Mouse (Mus musculus) erythroid progenitor cell, adult 5-6 weeks (primary cell): ENCODE data around the gene Ccn6. TPM values are rescaled to one million over a fixed set of nuclear protein-coding genes. Genes with fewer than 3 reads are reported as not detected.
"Not testable (repeated sequence)": the region's sequence is repeated elsewhere in the genome, so short reads cannot be mapped to it uniquely, and the experiment has no call there.

Source experiments
- ATAC-seq: replicated peaks from 2 replicates; pipeline ENCODE4 v1.8.0; 2016; ENCODE audit warnings: moderate number of reproducible peaks, mild to moderate bottlenecking, moderate TSS enrichment, inconsistent platforms; ENCODE audit not compliant: poor library complexity, low FRiP score, severe bottlenecking
- total RNA-seq, 2 experiments: library from RNA; stranded (forward) in 1 of 2; stranded (reverse) in 1 of 2; fragments of 150-400 nt in 1 of 2; fragments of 186-747, 209-891 nt in 1 of 2; gene quantifications; 2 replicates each; pipeline versions ENCODE4 v1.2.3 to v1.2.4; 2015 to 2017; ENCODE audit warnings: low replicate concordance in 2 of 2

The Ccn6 gene
- not detected in 2 replicates for total RNA-seq (2015; ENCODE audit: low replicate concordance)
- total RNA-seq (2017; ENCODE audit: low replicate concordance): not detected in 2 replicates

- no peak for ATAC-seq
Observed at GRCm38 (mm10) chr10:39163694-39164093, at the start of gene Ccn6. Gene Ccn6 (minus strand): TSS chr10:39163794.

- no peak for ATAC-seq
Observed at GRCm38 (mm10) chr10:39210031-39210430, 46.4 kb upstream of the Ccn6 start.

GRCm38 (mm10) chr10:39209161-39210025 is 45.8 kb upstream of the Ccn6 start:
- ATAC-seq: no peak

- ATAC-seq: no peak
Observed at GRCm38 (mm10) chr10:39208712-39209111, 45.1 kb upstream of the Ccn6 start.

GRCm38 (mm10) chr10:39207310-39207855 is 43.8 kb upstream of the Ccn6 start:
- ATAC-seq: no peak

GRCm38 (mm10) chr10:39202490-39202889 is 38.9 kb upstream of the Ccn6 start:
- ATAC-seq: no peak

GRCm38 (mm10) chr10:39198216-39198615 is 34.6 kb upstream of the Ccn6 start:
- not testable (repeated sequence) for ATAC-seq

GRCm38 (mm10) chr10:39192673-39193072 is 29.1 kb upstream of the Ccn6 start:
- no peak for ATAC-seq

GRCm38 (mm10) chr10:39185545-39185906 is 21.9 kb upstream of the Ccn6 start:
- ATAC-seq: no peak

- no peak for ATAC-seq
Observed at GRCm38 (mm10) chr10:39184864-39185544, 21.4 kb upstream of the Ccn6 start.

- no peak for ATAC-seq
Observed at GRCm38 (mm10) chr10:39176981-39177380, 13.4 kb upstream of the Ccn6 start.

- ATAC-seq: no peak
Observed at GRCm38 (mm10) chr10:39173077-39173476, 9.5 kb upstream of the Ccn6 start.

- ATAC-seq: no peak
Observed at GRCm38 (mm10) chr10:39172540-39172931, 8.9 kb upstream of the Ccn6 start.

GRCm38 (mm10) chr10:39171603-39172539 is 8.3 kb upstream of the Ccn6 start:
- ATAC-seq: peak; percentile 67

GRCm38 (mm10) chr10:39171134-39171533 is 7.5 kb upstream of the Ccn6 start:
- peak; percentile 68 for ATAC-seq

- no peak for ATAC-seq
Observed at GRCm38 (mm10) chr10:39170706-39171105, 7.1 kb upstream of the Ccn6 start.

GRCm38 (mm10) chr10:39170181-39170580 is 6.6 kb upstream of the Ccn6 start:
- ATAC-seq: no peak

- no peak for ATAC-seq
Observed at GRCm38 (mm10) chr10:39169642-39170041, 6.0 kb upstream of the Ccn6 start.

- ATAC-seq: no peak
Observed at GRCm38 (mm10) chr10:39167611-39168010, 4.0 kb upstream of the Ccn6 start.

GRCm38 (mm10) chr10:39165632-39166115 is 2.1 kb upstream of the Ccn6 start:
- ATAC-seq: no peak
